Mouse (Mus musculus) olfactory bulb, adult 2 months (tissue): ENCODE results near the gene Gimap7. TPM values are rescaled to one million over a fixed set of nuclear protein-coding genes. Genes with fewer than 3 reads are reported as not detected.

Experiments used
- H3K27ac ChIP-seq: fragments of 200-500 bp; 2 replicates; pipeline ENCODE4 v1.5.1; 2012; ENCODE audit warnings: low read depth, low read length; ENCODE audit not compliant: insufficient read depth
- H3K4me1 ChIP-seq: fragments of 200-500 bp; 2 replicates; pipeline ENCODE4 v1.6.1; 2012; ENCODE audit warnings: low read length; ENCODE audit not compliant: control insufficient read depth, insufficient read depth
- H3K4me3 ChIP-seq: fragments of 200-500 bp; 2 replicates; pipeline ENCODE4 v1.5.1; 2012; ENCODE audit warnings: mild to moderate bottlenecking, low read depth, low read length, moderate library complexity; ENCODE audit not compliant: insufficient read depth
- CTCF ChIP-seq: fragments of 200-500 bp; IDR thresholded peaks from 2 replicates; pipeline ENCODE4 v1.5.1; 2012; ENCODE audit warnings: low read depth, mild to moderate bottlenecking, low read length, moderate library complexity; ENCODE audit not compliant: insufficient read depth
- POLR2A ChIP-seq: fragments of 200-500 bp; IDR thresholded peaks from 2 replicates; pipeline ENCODE4 v1.6.1; 2012; ENCODE audit warnings: mild to moderate bottlenecking, low read depth, low read length, moderate library complexity; ENCODE audit not compliant: insufficient read depth
- WGBS: fragments of 180-500 bp; shearing (Covaris S2); methylation state at CpG from one replicate; pipeline ENCODE4 v1.1.7; 2018; 5-methylcytosine and 5-hydroxymethylcytosine counted together
- polyA plus RNA-seq: library from polyadenylated mRNA; stranded (reverse); fragments of >200 nt; gene quantifications from 2 replicates; pipeline ENCODE4 v1.2.4, GENCODE M21; 2012; ENCODE audit warnings: low replicate concordance; ENCODE audit not compliant: missing spikeins, insufficient read depth, insufficient read length

The Gimap7 gene
- polyA plus RNA-seq, 1 experiment: not detected

GRCm38 (mm10) chr6:48702601-48703000, 15.8 kb upstream of the Gimap7 start:
- H3K4me3 ChIP-seq: no peak overlapping the region
- H3K4me1 ChIP-seq: no peaks in the 10 kb centered on the region
- WGBS: 76% methylated on average over 5 of the region's 5 CpGs
- no peak for TF ChIP-seq CTCF
- TF ChIP-seq POLR2A: no peak
- H3K27ac ChIP-seq: no peak overlapping the region

DNA sequence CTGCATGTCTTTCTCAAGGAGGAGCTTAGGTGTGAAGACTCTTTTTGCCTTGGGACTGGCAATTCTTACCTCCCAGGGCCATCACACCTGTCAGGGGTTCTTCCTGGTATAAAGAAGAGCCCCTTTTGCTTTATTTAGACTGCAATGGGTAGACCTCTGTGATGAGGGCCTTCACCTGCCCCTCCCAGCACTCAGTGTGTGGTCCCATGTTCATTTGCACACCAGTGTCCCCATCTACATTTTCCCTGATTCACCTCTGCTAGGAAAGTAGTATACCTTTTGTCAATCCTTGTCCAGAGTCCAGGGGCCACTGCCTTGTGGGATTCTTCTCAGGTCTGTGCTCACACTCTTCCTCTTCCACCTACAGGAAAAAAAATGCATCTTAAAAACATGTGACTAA, 14.3 kb upstream of the Gimap7 start:
- H3K4me3 ChIP-seq: no peak overlapping the region
- TF ChIP-seq POLR2A: no peak
- TF ChIP-seq CTCF: no peak
- no peaks in the 10 kb centered on the region for H3K4me1 ChIP-seq
- no peak overlapping the region for H3K27ac ChIP-seq

DNA sequence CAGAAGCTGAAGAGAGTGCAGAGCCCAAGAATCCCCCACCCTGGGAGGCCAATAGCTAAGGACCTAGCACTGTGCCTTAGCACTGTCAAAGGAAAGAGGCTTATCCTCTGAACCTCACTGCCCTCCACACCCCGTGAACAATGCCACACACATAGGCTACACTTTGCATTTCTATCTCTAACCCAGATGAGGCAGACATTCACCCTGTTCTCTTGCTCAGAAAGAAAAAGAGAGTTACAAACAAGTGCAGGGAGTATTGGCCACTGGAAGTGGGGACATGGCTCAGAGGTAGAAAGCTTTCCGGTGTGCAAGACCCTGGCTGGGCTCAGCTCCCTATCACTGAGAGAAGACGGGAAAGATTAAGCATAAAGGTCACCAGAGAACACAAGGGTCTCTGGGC, 12.3 kb upstream of the Gimap7 start:
- Histone ChIP-seq H3K4me1 (no peaks in the 10 kb centered on the region), H3K4me3 (no peak overlapping the region), H3K27ac (no peak overlapping the region)
- no peak for TF ChIP-seq CTCF
- TF ChIP-seq POLR2A: no peak
- 68% methylated on average over 3 of the region's 3 CpGs for WGBS

DNA sequence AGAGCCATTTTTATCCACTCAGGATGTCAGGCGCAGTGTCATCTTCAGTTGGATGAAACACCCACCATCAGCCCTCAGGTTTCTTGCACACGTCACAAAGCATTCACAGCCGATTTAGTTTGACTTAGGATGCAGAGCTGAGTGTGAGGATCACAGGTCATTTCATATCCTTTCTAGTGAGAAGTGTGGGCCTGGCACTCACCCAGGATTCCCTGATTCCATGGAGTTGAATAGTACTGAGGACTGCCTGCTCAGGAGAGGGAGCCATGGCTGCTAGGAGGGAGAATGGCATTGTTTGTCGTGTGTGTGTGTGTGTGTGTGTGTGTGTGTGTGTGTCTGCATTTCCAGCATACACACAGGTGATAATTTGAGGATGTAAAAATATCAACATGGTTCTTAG, 1.9 kb downstream of the Gimap7 start:
- H3K4me3 ChIP-seq: no peak overlapping the region
- TF ChIP-seq CTCF: no peak
- TF ChIP-seq POLR2A: no peak
- WGBS: 73% methylated on average over 4 of the region's 4 CpGs
- no peaks in the 10 kb centered on the region for H3K4me1 ChIP-seq
- H3K27ac ChIP-seq: no peak overlapping the region

- no peak overlapping the region for H3K27ac ChIP-seq
- H3K4me3 ChIP-seq: no peak overlapping the region
- TF ChIP-seq POLR2A (no peak), CTCF (no peak)
- 87% methylated on average over 8 of the region's 8 CpGs for WGBS
- H3K4me1 ChIP-seq: no peaks in the 10 kb centered on the region
These were observed 5.0 kb downstream of the Gimap7 start for GRCm38 (mm10) chr6:48723468-48723867.

- WGBS: 0% methylated on average over 1 of the region's 1 CpGs
- no peak overlapping the region for H3K4me3 ChIP-seq
- TF ChIP-seq CTCF: no peak
- no peak for TF ChIP-seq POLR2A
- peak overlapping the region; percentile 51; the same call in 1 of the 2 replicates for H3K27ac ChIP-seq
- H3K4me1 ChIP-seq: no peaks in the 10 kb centered on the region
These were observed 7.1 kb downstream of the Gimap7 start for GRCm38 (mm10) chr6:48725476-48725875.

GRCm38 (mm10) chr6:48727761-48728160, 9.3 kb downstream of the Gimap7 start:
- Histone ChIP-seq H3K27ac (no peak overlapping the region), H3K4me1 (no peaks in the 10 kb centered on the region), H3K4me3 (no peak overlapping the region)
- TF ChIP-seq POLR2A: no peak
- TF ChIP-seq CTCF: no peak
- 97% methylated on average over 5 of the region's 5 CpGs for WGBS

- Histone ChIP-seq H3K27ac (no peak overlapping the region), H3K4me1 (no peaks in the 10 kb centered on the region), H3K4me3 (no peak overlapping the region)
- TF ChIP-seq POLR2A (no peak), CTCF (no peak)
- WGBS: 63% methylated on average over 8 of the region's 8 CpGs
These were observed 14.5 kb downstream of the Gimap7 start for GRCm38 (mm10) chr6:48732864-48733304.

GRCm38 (mm10) chr6:48733660-48734059, 15.2 kb downstream of the Gimap7 start:
- H3K4me3 ChIP-seq: no peak overlapping the region
- 96% methylated on average over 1 of the region's 1 CpGs for WGBS
- no peak overlapping the region for H3K27ac ChIP-seq
- no peaks in the 10 kb centered on the region for H3K4me1 ChIP-seq
- TF ChIP-seq POLR2A (no peak), CTCF (no peak)

DNA sequence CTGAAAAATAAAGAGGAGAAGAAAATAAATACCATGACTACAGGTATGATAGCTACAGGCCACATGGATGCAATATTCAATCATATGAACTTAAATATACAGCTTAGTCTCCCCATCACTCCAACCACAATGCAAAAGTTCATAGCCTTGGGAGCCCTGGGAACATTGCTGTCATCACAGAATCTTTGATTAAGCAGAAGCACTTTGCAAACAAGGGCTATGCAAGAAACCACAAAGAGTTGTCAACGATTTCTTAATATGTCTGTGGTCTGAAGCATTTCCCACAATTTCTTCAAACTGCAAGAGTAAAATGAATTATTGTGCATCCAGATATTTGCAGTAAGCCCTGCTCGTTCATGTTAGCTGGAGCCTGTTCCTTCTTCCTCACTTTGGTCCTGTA, 18.6 kb downstream of the Gimap7 start:
- Histone ChIP-seq H3K4me1 (peaks cover 5% of the 10 kb centered on the region), H3K4me3 (no peak overlapping the region), H3K27ac (no peak overlapping the region)
- 88% methylated on average over 2 of the region's 2 CpGs for WGBS
- TF ChIP-seq POLR2A (no peak), CTCF (no peak)
